Mouse (Mus musculus) right cerebral cortex, postnatal 4 days (tissue): ENCODE results near the gene Chd1.
"Not testable (repeated sequence)": the region's sequence is repeated elsewhere in the genome, so short reads cannot be mapped to it uniquely, and the experiment has no call there.

Experiments
- DNase-seq: peaks from one replicate; pipeline ENCODE4 v3.0.0-alpha.2; 2022

Chd1 gene

DNA sequence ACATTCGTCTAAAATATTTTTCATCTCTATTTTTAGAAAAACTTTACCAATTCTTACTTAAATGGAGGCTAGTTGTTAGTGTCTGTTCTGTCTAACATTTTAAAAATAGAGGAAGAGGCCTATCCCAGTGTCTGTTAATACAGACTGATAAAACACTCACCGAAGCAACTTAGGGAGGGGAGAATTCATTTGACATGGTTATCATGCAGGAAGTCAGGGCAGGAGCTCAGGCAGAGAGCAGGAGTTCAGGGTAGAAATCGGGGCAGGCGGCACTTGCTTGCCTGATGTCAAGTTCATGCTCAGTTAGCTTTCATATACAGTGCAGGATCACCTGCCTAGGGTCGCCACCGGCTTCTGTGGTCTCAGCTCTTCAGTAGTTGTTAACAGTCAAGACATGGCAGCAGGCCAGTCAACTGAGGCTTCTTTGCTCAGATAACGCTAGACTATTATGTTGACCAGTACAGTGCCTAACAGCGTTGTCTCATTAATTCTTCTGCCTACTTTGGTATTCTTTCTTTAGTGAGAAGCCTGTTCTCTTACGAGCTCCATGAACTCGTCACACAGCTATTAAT, 32.7 kb downstream of the Chd1 start:
- DNase-seq = no peak

DNA sequence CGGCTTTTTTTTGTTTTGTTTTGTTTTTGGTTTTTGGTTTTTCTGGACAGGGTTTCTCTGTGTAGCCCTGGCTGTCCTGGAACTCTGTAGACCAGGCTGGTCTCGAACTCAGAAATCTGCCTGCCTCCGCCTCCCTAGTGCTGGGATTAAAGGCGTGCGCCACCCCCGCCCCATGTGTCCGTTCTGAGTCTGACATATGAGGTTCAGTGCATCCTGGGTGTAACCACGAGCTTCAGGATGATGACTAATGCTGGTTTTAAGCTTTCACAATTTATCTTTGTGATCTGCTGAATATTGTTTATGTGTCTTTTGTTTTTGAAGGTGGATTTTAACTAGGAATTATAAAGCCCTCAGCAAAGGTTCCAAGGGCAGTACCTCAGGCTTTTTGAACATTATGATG, 37.1 kb downstream of the Chd1 start:
- no peak for DNase-seq

DNA sequence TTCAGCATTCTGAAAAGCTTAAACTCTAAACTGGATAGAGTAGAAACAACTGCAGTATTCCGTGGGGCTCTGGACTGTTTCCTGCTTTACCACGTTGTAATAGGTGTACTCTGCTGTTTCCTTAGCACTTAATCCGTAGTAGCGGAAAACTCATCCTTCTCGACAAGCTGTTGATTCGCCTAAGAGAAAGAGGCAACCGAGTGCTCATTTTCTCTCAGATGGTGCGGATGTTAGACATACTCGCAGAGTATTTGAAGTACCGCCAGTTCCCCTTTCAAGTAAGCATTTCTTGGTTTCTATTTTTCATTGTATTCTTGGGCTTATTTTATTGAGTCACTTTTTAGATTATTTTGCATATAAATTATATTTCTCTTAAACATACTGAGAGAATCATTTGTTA, 38.2 kb downstream of the Chd1 start:
- DNase-seq = no peak

DNA sequence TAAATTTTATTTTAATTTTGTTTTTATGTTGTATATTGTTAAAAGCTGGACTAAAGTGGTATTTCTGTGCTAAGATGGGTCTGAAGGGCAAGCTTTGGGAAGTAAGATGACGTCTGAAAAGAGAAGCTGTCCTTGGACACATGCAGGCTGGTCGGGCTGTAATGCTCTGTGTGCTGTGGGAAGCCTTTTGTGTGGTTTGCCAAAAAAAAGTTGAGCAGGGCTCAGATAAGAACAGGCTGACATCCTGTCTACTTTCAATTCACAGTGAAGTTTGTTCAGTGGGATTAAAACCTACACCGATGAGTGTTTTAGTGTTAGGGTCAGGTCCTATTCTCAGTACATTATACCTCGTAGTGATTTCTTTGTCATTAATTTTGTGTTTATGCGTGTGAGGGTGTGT, 38.6 kb downstream of the Chd1 start:
- DNase-seq = no peak

DNA sequence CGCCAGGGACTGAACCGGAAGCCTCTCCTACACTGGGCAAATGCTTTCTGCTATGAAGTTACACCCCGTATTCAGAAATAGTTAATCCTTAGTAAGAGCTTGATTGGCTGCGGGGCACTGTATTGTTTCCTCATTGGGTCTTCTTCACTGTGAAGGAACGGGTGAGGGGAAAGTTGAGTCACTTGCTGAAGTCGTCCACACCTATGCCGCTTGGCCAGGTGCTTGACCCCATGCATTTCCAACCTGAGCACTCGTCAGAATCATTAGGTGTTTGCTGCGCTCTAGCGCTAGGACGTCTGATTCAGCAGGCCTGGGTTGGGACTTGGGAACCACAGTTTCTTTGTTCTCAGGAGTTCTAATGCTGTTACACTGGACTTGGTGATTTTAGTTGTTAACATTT, 41.9 kb downstream of the Chd1 start:
- DNase-seq = no peak

DNA sequence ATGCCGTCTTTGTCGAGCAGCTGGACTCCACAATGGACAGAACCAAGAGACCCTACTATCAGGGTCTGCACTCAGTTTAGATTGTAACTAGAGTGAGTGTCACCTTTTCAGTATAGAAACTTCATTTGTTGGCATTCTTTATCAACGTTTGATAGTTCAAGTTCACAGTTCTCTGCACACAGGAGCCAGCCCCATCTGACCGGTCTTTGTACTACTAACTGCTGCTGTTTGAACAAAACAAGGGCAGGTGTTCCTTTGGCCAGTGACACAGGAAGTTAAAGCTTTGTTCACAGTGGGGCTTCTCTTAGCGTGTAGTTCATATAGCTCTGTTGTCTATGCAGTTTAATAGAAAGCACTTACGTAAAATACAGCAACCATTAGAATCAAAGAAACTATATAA, 43.3 kb downstream of the Chd1 start:
- DNase-seq = no peak

DNA sequence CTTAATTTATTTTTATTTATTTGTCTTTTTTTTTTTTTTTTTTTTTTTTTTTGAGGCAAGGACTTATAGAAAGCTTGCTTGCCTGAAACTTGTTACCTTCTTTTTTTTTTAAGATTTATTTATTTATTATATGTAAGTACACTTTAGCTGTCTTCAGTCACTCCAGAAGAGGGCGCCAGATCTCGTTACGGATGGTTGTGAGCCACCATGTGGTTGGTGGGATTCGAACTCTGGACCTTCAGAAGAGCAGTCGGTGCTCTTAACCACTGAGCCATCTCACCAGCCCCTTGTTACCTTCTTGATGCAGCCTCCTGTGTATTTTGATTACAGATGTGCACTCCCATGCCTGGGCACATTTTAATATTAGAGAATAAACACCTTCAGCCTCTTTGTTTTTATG, 46.5 kb downstream of the Chd1 start:
- DNase-seq = not testable (repeated sequence)

DNA sequence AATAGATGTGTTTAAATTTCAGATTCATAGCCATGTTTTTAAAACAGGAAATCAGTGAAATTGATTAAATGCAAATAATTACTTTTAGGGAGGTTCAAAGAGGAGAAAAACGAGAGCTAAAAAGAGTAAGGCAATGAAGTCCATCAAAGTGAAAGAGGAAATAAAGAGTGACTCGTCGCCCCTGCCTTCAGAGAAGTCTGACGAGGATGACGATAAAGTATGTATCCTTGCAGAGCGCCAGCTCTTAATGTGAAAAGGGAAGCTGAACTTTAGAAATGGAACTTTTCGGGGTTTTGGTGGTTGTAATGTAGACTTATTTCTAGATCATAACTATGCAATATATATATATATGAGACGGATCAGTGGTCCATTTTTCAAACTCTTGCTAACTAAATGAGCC, 56.4 kb downstream of the Chd1 start:
- no peak for DNase-seq

DNA sequence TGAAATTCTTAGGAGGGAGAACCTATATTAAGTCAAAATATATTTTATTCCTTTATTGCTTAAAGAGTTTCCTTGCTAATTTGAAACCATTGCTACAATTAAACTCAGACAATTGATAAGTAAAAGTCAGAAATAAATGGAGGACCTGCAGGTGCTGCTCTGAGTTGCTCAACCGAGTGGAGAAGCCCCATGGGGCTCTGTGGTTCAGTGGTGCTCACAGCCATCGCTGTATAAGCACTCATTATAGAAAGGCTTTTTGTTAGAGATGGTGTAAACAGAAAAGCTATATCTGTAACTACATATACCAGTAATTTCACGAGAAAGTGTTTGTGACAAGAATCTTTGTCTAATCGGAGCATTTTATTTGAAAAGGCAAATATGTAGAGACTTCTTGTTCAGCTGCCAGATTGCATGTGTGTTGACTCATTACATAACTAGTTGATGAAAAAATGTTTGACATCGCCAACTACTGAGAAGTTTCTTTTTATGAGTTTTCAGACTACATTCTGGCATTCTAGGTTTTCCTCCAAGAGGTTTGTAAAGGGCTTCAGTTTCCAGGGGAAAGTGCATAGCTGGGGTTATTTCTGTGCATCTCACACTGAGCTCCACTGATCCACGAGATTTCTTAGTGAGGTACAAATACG, 64.4 kb downstream of the Chd1 start:
- DNase-seq = no peak

DNA sequence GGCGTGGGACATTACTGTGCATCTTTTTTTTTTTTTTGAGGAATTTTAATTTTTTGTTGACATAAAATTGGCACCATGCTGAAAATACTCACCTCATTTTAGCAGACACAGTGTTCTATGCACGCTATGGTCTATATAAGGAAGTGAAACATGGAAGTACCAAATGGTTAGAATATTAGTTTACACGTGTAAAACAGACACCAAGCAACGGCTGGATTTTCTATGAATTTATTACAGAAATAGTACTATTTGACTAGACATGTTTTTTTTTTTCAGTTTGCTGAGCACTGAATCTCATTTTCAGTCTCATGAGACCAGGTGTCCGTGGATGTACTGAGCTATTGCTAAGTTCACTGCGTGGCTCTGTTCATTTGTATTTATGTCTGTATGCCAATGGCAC, 69.2 kb downstream of the Chd1 start:
- no peak for DNase-seq

DNA sequence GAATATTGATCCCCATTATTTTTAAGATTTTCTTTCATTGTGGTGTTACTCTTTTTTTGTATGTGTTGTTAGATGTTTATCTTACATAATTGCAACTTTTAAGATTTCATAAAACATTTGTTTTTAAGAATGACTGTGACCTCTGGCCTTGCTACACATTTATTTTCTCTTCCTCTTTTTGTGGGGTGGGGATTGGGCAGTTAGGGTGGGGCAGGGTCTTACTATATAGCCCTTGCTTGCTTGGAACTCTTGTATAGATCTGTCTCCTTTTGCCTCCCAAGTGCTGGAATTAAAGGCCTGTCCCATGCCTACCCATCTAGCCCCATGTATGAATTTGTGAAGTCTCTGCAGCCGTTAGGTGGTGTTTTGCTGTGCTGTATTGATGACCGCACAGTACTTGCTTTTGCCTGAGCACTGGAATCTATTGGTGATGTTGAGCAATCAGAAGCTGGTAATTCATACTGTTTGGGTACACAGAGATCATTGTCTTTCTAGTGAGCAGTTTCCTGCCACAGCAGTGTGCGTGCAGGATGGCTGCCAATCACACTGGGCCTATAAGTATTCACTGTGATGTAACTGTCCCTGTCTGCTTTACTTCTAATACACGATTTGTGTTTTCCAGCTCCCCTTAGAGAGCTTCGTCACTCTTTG, 69.9 kb downstream of the Chd1 start:
- DNase-seq = no peak

DNA sequence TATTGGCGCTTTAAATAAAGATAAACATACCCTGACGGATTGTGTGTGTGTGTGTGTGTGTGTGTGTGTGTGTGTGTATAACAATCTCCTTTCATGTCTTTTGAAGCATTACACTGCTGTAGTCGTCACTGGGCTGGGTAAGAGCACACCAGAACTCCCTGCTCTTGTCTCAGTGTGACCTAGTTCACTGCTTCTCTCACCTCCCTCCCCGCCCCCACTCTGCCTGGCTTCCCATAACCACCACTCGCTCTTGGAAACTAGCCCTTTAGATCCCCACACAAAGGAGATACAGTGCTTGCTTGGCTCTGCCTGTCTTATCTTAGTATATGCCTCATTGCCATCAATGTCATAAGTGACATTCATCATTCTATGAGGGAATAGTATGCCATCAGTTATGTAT, 71.6 kb downstream of the Chd1 start:
- DNase-seq = no peak

DNA sequence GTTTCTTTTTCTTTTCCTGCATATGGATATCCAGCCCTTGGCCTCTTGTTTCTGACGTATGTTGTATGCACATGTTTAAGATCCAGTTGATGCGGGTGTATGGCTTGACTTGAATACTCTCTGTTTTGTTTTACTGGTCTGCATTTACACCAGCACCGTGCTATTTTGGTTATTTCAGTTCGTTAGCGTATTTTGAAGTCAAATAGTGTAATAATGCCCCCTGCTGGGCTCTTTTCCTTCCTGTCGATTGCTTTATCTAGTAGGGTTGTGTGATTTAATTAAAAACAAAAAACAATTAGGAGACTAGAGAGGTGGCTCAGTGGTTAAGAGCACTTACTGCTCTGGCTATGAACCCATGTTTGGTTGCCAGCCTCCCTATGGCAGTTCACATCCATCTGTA, 73.2 kb downstream of the Chd1 start:
- DNase-seq = no peak

DNA sequence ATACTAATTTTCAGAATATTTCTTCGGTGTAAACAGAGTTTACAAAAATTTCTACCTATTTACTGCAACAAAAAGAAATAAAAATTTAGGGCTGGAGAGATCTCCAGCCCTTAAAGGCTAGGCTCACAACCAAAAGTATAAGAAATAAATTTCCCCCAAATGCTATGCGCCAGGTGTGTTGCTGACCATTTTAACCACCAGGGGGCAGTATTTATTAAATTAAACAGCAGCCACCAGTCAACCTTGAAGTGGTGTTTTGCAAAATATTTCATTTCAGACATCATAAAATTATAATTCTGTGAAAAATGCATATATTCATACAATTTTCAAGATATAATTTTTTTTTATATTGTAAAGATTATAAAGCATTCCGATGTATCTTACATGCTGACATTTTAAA, 82.3 kb downstream of the Chd1 start:
- DNase-seq = peak; percentile 27

DNA sequence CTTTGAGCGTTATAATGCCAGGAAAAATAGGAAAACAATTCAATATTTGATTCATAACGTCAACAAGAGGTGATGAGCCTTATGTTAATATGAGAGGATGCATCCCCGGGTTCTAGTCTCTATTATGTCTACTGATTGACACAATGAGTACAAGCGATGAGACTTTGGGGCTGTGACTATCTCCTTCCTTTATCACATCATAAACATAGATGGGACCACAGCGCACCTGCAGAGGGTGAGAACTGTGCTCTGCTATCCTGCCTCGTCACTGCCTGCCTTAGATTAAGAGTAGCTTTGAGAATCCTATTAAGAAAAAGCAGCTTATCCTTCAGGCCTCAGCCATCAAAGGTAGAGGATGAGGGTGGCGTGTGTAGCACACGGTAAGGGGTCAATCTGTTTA, 85.9 kb downstream of the Chd1 start:
- no peak for DNase-seq

DNA sequence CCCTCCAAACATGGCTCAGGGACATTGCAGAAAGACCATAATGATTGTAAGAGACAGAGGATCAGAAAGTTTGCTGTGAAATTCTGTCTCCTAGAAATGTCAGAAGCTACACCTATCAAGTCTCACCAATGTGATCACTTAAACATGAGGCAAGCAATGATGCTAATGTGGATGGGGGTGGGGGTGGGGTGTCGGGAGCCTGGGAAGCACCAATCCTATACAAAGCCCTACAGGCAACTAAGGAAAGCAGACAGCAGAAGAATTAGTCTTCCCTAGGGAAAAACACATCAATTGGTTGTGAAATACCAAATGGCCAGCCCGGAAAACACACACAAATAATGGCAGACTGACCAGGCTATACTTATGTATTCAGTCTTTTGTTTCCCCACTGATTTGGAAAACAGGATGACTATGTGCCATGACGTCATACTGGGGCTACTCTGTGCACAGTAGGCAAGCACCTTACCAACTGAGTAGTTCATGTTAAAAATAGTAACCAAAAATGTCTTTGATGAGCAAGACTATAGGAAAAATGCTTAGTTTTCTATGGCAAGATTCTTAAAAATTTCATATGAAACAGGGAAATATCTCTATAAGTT, 94.5 kb downstream of the Chd1 start:
- DNase-seq = no peak

DNA sequence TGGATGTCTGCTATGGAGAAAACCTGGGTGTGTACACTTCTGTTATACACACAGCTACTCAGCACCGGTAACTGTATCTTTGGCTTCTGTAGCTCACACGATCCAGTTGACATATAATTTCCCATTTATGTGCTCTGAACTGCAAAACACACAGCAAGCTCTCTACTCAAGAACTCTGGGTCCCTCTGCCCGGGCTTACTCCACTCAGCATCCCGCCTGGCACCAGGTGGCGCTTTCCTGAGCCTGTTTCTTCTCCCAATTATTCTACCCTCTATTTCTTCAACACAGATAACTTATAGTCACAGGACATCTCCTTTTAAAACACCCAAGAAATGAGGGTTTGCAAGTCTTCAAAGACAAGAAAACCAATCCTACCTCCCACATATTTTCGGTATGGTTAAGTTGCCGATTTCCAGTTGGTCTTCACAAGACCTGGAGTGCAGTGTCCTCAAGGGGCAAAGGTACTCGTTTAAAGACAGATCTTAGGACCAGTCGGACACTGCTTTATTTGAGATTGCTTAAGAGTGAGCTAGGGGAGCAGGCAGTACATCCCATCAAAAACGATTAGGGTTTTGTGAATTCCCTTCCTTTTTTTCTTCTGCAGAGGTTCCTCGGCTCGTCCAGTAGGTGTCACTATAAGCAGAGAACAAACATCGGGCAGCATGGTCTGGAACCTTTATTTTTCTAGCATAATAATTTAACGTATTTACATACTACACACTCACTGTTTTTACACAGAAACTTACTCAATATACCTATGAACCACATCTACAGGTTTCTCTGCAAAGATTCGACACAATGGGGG, 99.4 kb downstream of the Chd1 start:
- DNase-seq = peak; percentile 41

DNA sequence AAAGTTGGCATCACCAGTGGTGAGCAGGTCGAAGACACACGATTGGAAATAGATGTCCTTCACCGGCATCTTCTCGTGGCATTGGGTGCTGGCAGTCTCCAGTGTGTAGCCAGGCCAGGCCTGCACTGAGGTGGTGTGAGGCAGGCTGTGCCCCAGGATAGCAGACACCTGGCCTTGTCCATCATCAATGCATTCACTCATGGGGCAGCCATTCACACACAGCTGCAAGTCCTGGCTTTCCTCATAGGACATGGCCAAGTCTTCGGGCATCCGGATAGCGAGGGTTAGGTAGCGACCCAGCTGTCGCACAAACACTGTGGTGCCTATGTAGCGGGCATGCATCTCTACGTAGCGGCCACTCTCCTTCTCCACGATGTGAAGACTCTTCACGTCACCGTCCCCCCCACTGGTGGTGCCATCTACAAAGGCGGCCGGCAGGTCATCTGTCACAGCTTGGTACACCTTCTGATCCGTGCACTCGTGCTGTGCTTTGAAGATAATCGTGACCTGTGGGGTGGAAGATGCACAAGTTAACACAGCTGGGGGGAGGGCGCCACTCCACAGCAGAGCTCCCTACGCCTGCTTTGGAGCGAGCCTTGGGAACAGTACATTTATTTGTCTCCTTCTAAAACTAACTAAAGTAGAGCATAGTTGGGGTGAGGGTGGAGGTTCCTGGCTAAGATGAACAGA, 102.7 kb downstream of the Chd1 start:
- no peak for DNase-seq

DNA sequence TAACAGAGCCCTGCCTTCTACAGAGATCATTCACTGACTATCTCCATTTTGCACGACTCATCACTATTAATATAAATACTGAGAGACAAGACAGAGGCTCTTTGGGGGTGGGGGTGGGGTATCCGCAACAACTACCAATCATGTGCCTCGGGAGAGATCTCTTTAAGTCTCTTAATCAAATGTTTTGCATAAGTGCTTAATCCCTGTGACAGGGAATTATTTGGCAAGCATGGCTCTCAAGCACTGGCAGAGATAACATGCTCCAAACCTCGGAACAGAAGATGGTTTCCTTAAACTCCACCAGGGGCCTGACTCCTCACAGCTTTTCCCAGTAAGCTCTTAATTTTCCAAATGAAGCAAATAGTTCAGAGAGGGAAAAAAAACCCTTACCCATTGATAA, 103.2 kb downstream of the Chd1 start:
- no peak for DNase-seq

DNA sequence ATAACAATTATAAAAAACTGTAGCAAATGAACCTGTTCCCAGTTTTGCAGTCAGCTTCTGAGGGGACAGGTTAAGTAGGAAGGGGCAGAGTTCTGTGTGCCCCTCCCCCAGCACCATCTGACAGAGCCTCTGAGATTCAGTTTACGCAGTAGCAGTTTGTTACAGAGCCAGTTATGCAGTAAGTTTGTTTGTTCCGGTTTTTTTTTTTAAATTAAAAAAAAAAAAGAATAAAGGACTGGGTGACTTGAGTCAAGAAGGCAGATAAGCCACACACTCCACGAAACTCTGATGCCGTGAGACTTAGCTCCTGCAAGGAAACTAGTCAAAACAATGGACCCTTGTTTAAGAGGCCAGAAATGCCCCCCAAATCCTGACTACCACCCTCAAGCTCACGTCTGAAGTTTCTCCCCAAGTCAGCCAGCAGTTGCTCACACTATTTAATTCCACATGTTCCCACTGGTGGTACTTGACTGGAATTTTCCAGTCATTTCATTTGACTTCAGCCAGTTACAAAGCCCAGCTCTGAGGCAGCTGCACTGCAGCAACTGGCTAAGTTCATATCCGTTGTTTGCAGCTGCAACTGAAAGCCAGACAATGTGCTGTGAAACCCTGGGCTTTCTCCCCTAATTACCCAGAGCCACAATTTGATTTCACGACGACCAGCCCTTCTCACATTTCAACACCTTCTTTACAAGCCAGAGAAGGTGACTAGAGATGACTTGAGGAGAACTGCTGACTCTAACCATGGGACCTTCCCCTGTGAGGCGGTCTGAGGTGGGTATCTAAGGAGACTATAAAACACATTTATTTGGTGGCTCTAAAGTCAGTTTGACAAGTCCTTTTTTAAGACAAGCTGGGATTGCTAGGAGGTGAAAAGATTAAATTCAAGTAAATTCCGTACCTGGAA, 104.0 kb downstream of the Chd1 start:
- DNase-seq = no peak

DNA sequence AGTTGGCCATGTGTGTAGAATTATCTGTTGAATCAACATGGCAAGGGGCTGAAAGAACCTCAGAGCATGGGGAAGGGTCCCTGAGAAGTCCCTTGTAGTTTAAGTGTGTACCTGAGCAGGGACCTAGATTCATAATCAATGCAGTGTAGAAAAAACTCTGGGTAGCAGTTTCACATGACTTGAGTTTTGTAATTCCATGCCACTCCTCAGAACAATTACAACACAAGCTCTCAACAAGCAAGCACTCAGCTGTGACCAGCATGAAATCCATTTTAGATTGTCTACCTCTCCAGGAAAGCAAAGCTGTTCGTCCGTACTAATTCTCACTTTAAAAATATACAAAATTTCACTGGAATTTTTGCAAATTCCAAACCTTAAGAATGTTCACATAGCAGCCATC, 105.2 kb downstream of the Chd1 start:
- no peak for DNase-seq
